Mouse (Mus musculus) left cerebral cortex, postnatal 10 days (tissue): ENCODE data around the gene C3ar1. TPM values are rescaled to one million over a fixed set of nuclear protein-coding genes. Genes with fewer than 3 reads are reported as not detected.

Source experiments
- DNase-seq, 2 experiments: peaks; one replicate each; pipeline ENCODE4 v3.0.0; 2021 to 2022; ENCODE audit warnings: low spot score in 2 of 2, mixed read lengths in 1 of 2; ENCODE audit errors: extremely low spot score in 1 of 2
- intact Hi-C: fragments of 180-260 bp; cut with DNase I; formaldehyde crosslinking; loops from one replicate; pipeline ENCODE4 v1.15.1; 2025
- total RNA-seq, 2 experiments: library from RNA; stranded (reverse); gene quantifications; 2 replicates each; pipeline ENCODE4 v1.2.3; 2021

Gene C3ar1
- total RNA-seq = under 1 TPM; 0.89 to 0.97 TPM

GRCm38 (mm10) chr6:122855955-122856354, at the start of gene C3ar1:
C3ar1 (minus strand) TSS chr6:122856161.
- DNase-seq = no peak
- intact Hi-C loops = no loop called here

- intact Hi-C loops = loop anchor here (5.0 to 10.0 kb wide), 2 partner anchors 1365 to 1482 kb away; no protein-coding TSS in a partner anchor
- peak; percentile 67 to 73 for DNase-seq
These were observed 36.6 kb upstream of the C3ar1 start for GRCm38 (mm10) chr6:122892442-122893049.

DNA sequence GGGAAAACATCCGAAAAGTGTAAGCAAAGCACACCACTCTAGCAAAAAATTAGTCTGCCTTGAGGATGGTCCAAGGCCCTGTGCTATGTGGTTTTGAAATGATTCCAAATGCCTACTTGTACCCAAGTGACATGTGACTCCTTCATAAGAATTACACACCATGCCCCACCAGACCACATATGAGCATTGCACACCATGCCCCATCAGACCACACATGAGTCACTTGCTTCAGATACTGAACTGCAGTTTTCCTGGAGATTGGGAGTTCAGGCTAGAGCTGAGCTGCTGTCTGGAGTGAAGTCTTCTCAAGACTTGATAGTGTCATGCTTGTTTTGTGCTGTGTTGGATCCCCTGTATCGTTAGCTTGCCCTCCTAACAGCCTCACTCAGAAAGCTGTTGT, 33.6 kb upstream of the C3ar1 start:
- no peak for DNase-seq
- intact Hi-C loops = loop anchor here (10.0 kb wide), 1 partner anchor 1515 kb away; no protein-coding TSS in a partner anchor

- DNase-seq = no peak
- intact Hi-C loops = loop anchor here (10.0 kb wide), 1 partner anchor 1521 kb away; no protein-coding TSS in a partner anchor
These were observed 27.6 kb upstream of the C3ar1 start for GRCm38 (mm10) chr6:122883603-122884002.

DNA sequence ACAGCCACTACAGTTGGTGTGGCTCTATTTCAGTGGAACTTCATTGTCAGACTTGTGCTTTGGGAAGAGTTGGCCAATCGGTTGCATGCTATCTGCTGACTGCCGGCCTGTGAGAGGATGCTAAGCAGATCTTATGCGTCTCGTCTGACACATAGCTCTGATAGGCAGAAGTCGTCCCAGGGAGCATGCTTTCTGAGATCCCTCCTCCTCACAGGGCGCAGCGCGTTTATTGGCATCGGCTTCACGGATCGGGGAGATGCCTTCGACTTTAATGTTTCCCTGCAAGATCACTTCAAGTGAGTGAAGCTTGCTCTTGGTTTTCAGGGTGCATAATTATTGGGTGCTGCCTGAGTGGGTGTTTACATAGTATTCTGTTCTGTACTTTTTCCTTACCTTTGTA, 25.3 kb upstream of the C3ar1 start:
- DNase-seq = no peak
- intact Hi-C loops = loop anchor here (10.0 kb wide), 1 partner anchor 1524 kb away; no protein-coding TSS in a partner anchor

DNA sequence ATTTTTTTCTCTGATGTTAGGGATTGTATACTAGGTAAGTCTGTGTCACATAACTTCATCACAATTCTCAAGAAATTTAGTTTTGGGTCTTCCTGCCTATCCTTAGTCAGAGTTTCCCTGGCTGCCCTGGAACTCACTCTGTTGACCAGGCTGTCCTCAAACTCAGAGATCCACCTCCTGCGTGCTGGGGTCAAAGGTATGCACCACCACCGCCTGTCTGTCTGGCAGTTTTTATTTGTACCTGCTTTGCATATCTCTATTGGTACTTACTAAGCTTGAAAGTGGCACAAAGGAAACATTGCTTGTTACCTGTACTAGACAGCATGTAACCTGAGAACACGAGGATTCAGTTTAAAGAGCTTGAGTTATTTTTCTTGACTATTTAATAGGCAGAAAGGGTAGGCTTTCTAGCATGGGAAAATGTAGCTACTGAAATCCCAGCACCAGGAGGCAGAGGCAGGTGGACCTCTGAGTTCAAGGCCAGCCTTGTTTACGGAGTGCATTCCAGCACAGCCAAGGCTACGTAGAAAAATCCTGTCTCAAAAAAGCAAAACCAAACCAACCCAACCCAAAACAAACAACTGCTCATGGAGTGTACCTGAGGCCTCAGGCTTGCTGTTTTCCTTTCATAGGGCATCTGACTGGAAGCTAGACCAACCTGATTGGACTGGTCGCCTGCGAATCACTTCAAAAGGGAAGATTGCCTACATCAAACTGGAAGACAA, 24.0 kb upstream of the C3ar1 start:
- intact Hi-C loops = loop anchor here (10.0 kb wide), 1 partner anchor 1525 kb away; no protein-coding TSS in a partner anchor
- no peak for DNase-seq

- no peak for DNase-seq
- intact Hi-C loops = no loop called here
These were observed 23.3 kb upstream of the C3ar1 start for GRCm38 (mm10) chr6:122879141-122879735.

DNA sequence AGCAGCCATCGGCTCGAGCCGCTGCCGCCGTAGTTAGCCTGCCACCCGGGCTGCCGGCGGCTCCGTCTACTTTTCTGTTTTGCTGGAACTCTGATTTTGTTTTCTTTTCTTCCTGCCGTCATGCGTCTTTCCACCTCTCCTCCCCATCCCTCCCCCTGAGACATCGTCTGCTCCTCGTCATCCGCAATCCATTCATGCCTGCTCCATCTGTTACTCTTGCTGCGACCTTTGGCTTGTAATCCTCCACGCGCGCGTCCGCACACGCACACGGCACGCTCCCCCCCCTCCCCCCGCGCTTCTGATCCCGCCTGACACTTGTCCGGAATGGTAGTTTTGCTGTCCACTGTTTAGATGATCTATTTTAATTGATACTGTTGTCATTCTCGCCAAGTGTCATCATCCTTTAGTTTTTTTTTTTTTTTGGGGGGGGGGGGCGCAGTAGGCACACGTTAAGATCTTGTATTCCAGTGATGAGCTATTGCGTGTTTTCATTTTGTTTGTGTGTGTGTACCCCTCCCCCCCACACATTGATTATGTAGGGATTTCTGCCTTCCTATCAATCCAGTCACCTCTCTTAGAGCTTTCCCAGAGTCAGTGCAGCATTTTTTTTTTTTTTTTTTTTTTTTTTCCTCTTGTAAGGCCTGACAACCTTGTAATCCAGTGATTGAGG, 18.9 kb upstream of the C3ar1 start:
- DNase-seq = peak; percentile 32 to 55
- intact Hi-C loops = loop anchor here (5.0 kb wide), 2 partner anchors 43 to 208 kb away; no protein-coding TSS in a partner anchor

DNA sequence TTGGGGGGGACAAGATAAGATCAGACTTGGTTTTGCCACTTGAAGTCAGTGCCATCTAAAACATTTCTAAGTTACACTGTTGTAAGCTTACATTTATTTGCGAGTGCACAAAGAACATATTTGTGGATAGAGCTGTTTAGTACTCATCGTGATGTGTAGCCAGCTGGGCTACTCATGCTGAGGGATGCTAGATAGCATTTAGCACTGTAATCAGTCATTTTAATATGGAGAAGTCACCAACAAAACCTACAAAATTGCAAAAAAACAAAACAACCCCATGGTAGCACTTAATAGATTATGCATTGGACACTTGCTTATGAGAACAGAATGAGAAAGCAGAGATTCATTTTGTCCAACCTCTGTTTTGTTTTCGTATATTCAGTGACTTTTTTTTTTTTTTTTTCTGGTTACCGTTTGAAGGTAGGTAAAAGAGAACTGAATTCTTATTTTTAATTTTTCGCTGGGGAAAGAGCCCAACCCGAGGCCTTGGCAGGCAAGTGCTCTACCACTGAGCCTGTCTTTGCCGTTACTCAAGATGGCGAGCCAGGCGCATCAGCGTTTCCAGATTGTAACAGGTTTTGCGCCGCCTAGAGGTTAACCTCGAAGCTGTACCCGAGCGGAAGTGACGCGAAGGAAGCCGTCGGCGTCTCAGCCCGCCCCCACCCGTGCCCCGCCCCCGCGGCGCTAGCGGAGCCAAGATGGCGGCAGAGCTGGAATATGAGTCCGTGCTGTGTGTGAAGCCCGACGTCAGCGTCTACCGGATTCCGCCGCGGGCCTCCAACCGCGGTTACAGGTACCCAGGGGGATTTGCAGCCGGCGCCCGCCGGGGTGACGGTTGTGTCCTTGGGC, 18.1 kb upstream of the C3ar1 start, which contains the start of gene Necap1:
Gene Necap1, plus strand, starts transcription at position 604 of the 849 bp plus-strand sequence.
- intact Hi-C loops = loop anchor here (5.0 kb wide), 2 partner anchors 42 to 207 kb away; no protein-coding TSS in a partner anchor
- DNase-seq = peak; percentile 98

DNA sequence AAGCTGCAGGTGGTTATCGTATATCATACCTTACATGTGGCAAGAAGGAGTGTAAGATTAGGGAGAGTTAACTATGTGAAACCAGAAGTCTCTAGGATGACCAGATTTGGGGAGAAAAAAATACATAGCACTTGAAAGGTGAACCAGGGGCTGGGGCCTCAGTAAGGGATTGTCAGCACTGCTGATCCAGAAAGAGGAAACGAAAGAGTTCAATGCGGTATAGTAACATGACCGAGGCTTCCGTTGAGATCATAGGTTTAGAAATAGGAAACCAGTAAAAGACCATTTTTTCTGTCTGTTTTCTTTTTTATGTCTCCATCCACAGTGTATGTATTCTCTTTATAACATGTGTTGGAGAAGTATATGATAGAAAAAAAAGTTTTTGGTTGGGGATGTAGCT, 16.8 kb upstream of the C3ar1 start:
- no peak for DNase-seq
- intact Hi-C loops = loop anchor here (5.0 kb wide), 2 partner anchors 40 to 205 kb away; no protein-coding TSS in a partner anchor

DNA sequence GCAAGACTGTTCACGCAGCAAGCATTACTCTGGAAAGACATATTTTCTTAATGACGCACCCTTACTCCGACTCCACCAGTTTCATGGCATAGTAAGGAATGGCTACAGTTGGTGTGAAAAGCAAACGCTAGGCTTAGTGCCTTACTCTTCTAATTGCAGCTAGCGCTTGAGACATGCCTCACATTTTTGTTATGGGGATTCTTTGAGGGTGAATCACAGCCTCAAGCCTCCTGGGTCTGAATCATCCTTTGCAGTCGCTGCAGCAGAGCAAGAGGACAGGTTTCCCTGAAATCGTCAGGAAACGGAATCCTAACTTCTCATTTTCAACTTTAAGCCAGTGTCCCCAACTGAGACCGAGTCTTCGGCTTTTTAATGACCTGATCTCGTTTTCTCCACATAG, 13.9 kb upstream of the C3ar1 start:
- DNase-seq = no peak
- intact Hi-C loops = loop anchor here (5.0 kb wide), 2 partner anchors 38 to 203 kb away; no protein-coding TSS in a partner anchor

GRCm38 (mm10) chr6:122867914-122868313, 12.0 kb upstream of the C3ar1 start:
- no peak for DNase-seq
- intact Hi-C loops = no loop called here

DNA sequence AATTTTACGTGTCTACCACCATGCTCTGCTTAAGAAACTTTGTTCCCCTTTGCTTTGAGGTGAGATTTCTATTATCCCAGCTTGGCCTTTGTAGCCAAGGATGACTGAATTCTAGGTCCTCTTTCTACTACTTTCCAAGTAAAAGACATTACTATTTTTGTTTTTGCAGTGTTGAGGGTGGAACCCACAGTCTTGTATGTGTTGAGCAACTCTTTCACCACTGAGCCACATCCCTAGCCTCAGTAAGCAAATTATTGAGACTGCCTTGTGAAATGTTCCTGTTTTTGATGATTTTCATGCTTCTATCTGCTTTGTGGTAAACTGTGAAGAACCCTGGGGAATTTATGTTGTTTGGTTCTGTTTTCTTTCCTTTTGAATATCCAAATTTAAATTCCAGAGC, 6.9 kb upstream of the C3ar1 start:
- intact Hi-C loops = no loop called here
- DNase-seq = no peak

GRCm38 (mm10) chr6:122862434-122862833, 6.5 kb upstream of the C3ar1 start:
- DNase-seq = no peak
- intact Hi-C loops = no loop called here

- DNase-seq = no peak
- intact Hi-C loops = no loop called here
These were observed 1.4 kb downstream of the C3ar1 start for GRCm38 (mm10) chr6:122854552-122854951.

DNA sequence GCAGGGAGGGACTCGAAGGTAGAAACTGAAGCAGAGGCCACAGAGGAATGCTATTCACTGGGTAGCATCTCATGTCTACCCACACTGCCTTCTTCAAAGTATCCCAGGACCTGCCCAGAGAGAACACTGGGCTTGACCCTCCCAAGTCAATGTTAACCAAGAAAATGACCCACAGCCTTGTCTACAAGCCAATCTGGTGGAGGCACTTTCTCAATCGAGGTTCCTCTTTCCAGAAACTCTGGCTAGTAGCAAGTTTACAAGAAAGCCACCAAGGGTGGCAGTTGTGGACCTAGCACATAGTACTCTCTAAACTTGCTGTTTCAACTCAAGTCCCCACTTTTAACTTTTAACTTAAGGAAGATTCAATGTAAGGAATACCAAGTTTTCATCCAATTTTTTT, 3.3 kb downstream of the C3ar1 start:
- intact Hi-C loops = no loop called here

GRCm38 (mm10) chr6:122843759-122844158, 12.2 kb downstream of the C3ar1 start:
- intact Hi-C loops = no loop called here
- DNase-seq = no peak

More for the DNA sequence above, 3.3 kb downstream of the C3ar1 start:
- no peak for DNase-seq

GRCm38 (mm10) chr6:122837539-122837938, 18.4 kb downstream of the C3ar1 start:
- DNase-seq = no peak
- intact Hi-C loops = no loop called here
